Mouse (Mus musculus) forebrain, postnatal 0 days (tissue): Measurements from ENCODE around the gene Msto1. TPM values are rescaled to one million over a fixed set of nuclear protein-coding genes. Genes with fewer than 3 reads are reported as not detected.

Experiments used
- ATAC-seq: fragments of 200-750 bp; cut with Nextera tagmentation; 2 replicates; pipeline ENCODE4 v1.8.0; 2017; ENCODE audit warnings: mild to moderate bottlenecking, moderate library complexity
- DNase-seq: peaks from one replicate; pipeline ENCODE4 v3.0.0-alpha.2; 2015
- H3K27ac ChIP-seq: fragments of 300-500 bp; sonication (generic); 2 replicates; pipeline ENCODE4 v1.5.1; 2014; ENCODE audit warnings: low read depth, mild to moderate bottlenecking, antibody characterized with exemption, low read length, moderate library complexity, mixed read lengths
- H3K27me3 ChIP-seq: fragments of 300-500 bp; sonication (generic); 2 replicates; pipeline ENCODE4 v1.6.1; 2014; ENCODE audit warnings: mild to moderate bottlenecking, low read length, mixed read lengths; ENCODE audit not compliant: insufficient read depth
- H3K36me3 ChIP-seq: fragments of 300-500 bp; sonication (generic); 2 replicates; pipeline ENCODE4 v1.6.1; 2014; ENCODE audit warnings: mild to moderate bottlenecking, moderate library complexity; ENCODE audit not compliant: insufficient read depth
- H3K4me1 ChIP-seq: fragments of 300-500 bp; sonication (generic); 2 replicates; pipeline ENCODE4 v1.6.1; 2014; ENCODE audit warnings: antibody characterized with exemption; ENCODE audit not compliant: insufficient read depth
- H3K4me2 ChIP-seq: fragments of 300-500 bp; sonication (generic); 2 replicates; pipeline ENCODE4 v1.6.1; 2014; ENCODE audit warnings: low read depth, mild to moderate bottlenecking, moderate library complexity
- H3K4me3 ChIP-seq: fragments of 300-500 bp; sonication (generic); 2 replicates; pipeline ENCODE4 v1.5.1; 2014; ENCODE audit warnings: low read depth, low read length, mixed read lengths
- H3K9ac ChIP-seq: fragments of 300-500 bp; sonication (generic); 2 replicates; pipeline ENCODE4 v1.6.1; 2014; ENCODE audit warnings: mild to moderate bottlenecking
- H3K9me3 ChIP-seq: fragments of 300-500 bp; sonication (generic); 2 replicates; pipeline ENCODE4 v1.6.1; 2016; ENCODE audit warnings: low read length
- CTCF ChIP-seq: sonication (generic); IDR thresholded peaks from 2 replicates; pipeline ENCODE4 v1.5.1; 2016; ENCODE audit warnings: antibody characterized with exemption, control low read depth, low read depth
- WGBS: fragments of 180-500 bp; shearing (Covaris S2); extraction: QIAGEN DNeasy Blood & Tissue Kit; methylation state at CpG from one replicate; pipeline ENCODE4 v1.1.7; 2014; 5-methylcytosine and 5-hydroxymethylcytosine counted together
- polyA plus RNA-seq: library from polyadenylated mRNA; unstranded; fragments of >200 nt; fragmentation: Nextera tagmentation; extraction: Ambion mirVana; gene quantifications from 2 replicates; pipeline ENCODE4 v1.2.1, GENCODE M21; 2015
- total RNA-seq: library from RNA; depleted of rRNA; stranded (reverse); fragments of >200 nt; gene quantifications from 2 replicates; pipeline ENCODE4 v1.2.3, GENCODE M21; 2014; rRNA removed

Gene Msto1
- total and polyA plus RNA-seq, 2 experiments from 2014 or later: 37.3 to 41.1 TPM

DNA sequence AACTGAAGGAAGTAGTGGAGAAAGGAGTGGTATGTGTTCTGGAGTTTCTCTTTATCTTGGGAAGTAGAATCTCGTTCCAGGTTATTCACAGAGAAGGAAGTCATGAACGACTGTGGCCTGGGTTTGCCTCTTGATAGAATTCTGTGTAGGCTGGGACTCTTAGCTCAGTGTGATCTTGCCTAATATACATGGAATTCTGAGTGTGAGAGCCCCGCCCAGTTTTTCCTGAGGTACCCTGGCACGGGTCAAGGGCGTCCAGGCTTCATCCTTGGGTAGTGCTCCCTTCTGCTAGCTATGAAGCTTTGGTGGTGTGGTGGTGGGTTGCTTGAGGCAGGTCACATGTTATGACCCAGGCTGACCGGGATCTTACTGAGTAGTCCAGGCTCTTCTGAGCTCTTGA lies 58.0 kb downstream of the Msto1 start:
- 93% methylated on average over 6 of the region's 6 CpGs for WGBS
- Histone ChIP-seq H3K4me2 (no peak overlapping the region), H3K27me3 (no peaks in the 10 kb centered on the region), H3K9ac (no peak overlapping the region), H3K4me3 (no peak overlapping the region), H3K36me3 (peaks cover 57% of the 10 kb centered on the region), H3K9me3 (no peaks in the 10 kb centered on the region), H3K27ac (no peak overlapping the region), H3K4me1 (no peaks in the 10 kb centered on the region)
- TF ChIP-seq CTCF: no peak
- DNase-seq (no peak), ATAC-seq (no peak)

Other genes with a start within 250 kb of the Msto1 start
- gene Khdc4, start 228.2 kb downstream of the Msto1 start, total RNA-seq: 80.4 and 93.3 TPM in 2 replicates
- gene Khdc4, start 228.2 kb downstream of the Msto1 start, polyA plus RNA-seq: 45.9 and 55.1 TPM in 2 replicates
- 58.2 and 61.2 TPM in 2 replicates for gene Rit1, start 197.2 kb downstream of the Msto1 start, total RNA-seq
- gene Rit1, start 197.2 kb downstream of the Msto1 start, polyA plus RNA-seq: 54.9 and 62.3 TPM in 2 replicates
- 147 and 164 TPM in 2 replicates for gene Syt11, start 138.8 kb downstream of the Msto1 start, total RNA-seq
- 197 and 240 TPM in 2 replicates for gene Syt11, start 138.8 kb downstream of the Msto1 start, polyA plus RNA-seq
- gene Gon4l, start 78.8 kb downstream of the Msto1 start, total RNA-seq: 37.8 and 50.0 TPM in 2 replicates
- 6.4 and 8.0 TPM in 2 replicates for gene Gon4l, start 78.8 kb downstream of the Msto1 start, polyA plus RNA-seq
- gene Ash1l, start 36.6 kb upstream of the Msto1 start, total RNA-seq: 25.9 and 28.9 TPM in 2 replicates
- 6.8 and 12.8 TPM in 2 replicates for gene Ash1l, start 36.6 kb upstream of the Msto1 start, polyA plus RNA-seq
- gene Dap3, start 37.2 kb upstream of the Msto1 start, total RNA-seq: 76.2 and 83.0 TPM in 2 replicates
- 127 and 141 TPM in 2 replicates for gene Dap3, start 37.2 kb upstream of the Msto1 start, polyA plus RNA-seq
- gene Rusc1, start 179.3 kb upstream of the Msto1 start, total RNA-seq: 148 and 158 TPM in 2 replicates
- 86.1 and 101 TPM in 2 replicates for gene Rusc1, start 179.3 kb upstream of the Msto1 start, polyA plus RNA-seq
- not detected in 2 replicates for gene Gm43738, start 187.1 kb upstream of the Msto1 start, total RNA-seq
- gene Gm43738, start 187.1 kb upstream of the Msto1 start, polyA plus RNA-seq: not detected in 2 replicates
- 421 and 510 TPM in 2 replicates for gene Fdps, start 188.0 kb upstream of the Msto1 start, total RNA-seq
- gene Fdps, start 188.0 kb upstream of the Msto1 start, polyA plus RNA-seq: 435 and 441 TPM in 2 replicates
- gene Pklr, start 222.1 kb upstream of the Msto1 start, total RNA-seq: 0.08 and 0.76 TPM in 2 replicates
- gene Pklr, start 222.1 kb upstream of the Msto1 start, polyA plus RNA-seq: 0.19 TPM in 1 of 2 replicates, not detected in the other
- gene Hcn3, start 246.2 kb upstream of the Msto1 start, total RNA-seq: 44.9 and 45.5 TPM in 2 replicates
- 22.7 and 30.3 TPM in 2 replicates for gene Hcn3, start 246.2 kb upstream of the Msto1 start, polyA plus RNA-seq